Mouse (Mus musculus) MN1 (cell line): ENCODE measurements at regions not wholly inside any gene's neighbourhood (a gene's known extent, or its start where the extent isn't known, plus 50 kb on each side); places are given as distances from the start of the nearest gene placed in this dataset.
A peak's percentile ranks its signal among the peaks of the same experiment; 100 is the strongest.

Source experiments
- DNase-seq: peaks from one replicate; pipeline ENCODE4 v3.0.0-alpha.2; 2016; ENCODE audit warnings: low spot score

DNA sequence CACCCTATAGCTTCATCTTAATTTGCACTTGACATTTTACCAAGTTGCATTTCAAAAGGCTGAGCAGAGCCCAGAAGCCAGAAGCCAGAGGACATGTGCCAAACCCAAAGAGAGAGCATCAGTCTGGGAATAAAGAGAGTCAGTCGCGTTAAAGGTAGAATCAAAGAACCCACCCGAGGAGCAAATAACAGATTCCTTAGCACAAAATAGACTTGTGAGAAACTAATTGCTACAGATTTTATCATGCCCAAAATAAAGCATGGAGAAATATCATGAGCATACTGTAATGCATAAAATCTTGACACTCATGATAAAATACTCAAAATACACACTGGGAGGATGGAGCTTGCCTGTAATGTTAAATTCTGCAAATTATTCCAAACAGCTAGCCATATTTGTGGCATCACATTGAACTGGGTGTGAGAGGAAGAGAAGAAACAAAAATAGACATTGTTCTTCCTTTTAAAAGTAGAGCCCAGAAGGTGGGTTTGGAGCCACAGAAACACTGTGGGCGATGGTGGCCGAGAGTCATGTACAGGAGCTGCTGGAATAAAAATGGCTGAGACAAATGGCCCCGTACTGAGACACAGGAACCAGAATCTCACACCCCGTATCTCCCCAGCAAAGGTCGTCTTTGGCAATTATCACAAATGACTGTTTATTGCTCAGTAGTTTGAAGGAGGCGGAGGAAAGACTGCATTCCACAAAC is 317.2 kb downstream of the Klf6 start:
- DNase-seq = no peak

DNA sequence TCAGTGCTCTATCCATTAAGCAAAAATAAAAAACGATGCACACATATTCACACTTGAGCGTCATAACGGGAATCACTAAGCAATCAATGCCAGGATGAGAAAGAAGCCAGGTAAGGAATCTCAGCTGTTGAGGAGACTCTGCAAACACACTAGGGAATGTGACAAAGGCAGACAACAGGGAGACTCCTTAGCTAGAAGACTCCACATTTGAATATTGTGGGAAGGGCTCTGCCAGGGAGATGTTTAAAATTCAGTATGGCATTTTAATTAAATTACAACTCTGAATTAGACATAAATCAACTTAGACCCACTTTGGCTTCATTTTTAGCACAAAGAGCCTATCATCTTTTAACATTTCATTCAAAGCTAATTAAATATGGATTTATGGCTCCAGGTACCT is 327.9 kb downstream of the Klf6 start:
- no peak for DNase-seq

DNA sequence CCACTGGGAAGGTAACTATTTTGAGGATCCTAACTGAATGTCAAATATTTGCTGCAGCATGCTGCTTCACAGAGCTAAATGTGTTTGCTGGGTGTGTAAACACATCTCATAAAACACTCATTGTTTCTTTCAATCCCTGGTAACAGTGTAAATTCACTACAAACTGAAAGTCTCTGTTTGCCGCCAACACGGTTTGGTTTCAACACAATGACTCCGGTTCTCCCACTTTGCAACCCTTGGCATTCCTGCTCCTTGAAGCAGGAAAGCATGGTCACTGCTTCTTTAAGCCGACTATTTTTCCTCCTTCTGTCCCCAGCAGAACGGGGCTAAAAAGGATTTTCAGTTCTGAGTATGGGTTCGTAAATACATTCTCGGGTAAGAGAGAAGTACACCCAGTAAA is 328.3 kb downstream of the Klf6 start:
- no peak for DNase-seq

DNA sequence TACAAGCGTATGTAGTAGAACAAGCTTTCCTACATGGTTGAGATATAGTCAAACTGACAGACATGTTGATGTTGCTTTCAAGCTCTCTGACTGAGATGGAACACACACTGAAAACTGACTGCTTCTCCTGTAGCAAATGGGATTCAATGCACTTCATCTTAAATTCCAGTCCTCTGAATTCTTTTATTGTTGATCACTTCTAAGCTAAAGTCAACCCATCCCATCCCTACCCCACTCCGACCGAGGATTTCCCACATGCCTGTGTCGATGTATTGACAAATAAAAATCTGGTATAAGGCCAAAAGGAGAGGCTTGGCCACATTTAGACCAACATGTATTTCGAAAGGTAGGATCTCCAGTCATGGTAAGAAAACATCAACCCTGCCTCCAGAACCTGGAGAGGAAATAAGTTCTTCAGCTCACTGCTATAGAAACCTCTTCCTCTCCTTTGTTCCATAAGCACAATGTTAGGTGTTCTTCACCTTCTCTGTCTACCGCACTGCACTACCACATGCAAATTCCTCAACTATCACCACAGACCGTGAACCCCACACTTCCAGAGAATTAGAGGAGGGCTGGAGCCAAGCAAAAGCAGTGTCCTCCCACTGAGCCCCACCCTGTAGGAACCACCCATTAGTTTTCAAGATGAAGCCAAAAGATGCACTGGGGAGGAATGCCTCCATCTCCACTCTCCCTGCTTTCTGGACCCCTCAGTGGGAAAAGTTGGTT is 330.1 kb downstream of the Klf6 start:
- DNase-seq = no peak

DNA sequence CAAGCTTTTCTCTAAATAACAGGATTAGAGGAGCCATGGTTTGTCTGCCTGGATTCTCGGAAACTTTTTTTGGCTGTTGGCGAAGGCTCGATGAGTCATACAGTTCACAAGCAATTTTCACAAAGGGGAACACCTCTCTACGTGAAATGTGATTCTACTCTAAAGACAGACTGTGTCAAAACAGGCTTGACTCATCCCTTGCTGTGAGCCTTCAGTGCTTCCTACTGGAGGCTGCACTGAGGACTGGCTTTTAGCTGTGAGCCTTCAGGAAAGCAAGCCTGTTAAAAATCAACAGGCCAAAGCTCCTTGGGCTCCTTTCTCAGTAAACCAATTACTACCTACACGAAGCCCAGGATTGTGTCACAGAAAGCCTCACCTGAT is 330.6 kb downstream of the Klf6 start:
- DNase-seq = peak; percentile 58

DNA sequence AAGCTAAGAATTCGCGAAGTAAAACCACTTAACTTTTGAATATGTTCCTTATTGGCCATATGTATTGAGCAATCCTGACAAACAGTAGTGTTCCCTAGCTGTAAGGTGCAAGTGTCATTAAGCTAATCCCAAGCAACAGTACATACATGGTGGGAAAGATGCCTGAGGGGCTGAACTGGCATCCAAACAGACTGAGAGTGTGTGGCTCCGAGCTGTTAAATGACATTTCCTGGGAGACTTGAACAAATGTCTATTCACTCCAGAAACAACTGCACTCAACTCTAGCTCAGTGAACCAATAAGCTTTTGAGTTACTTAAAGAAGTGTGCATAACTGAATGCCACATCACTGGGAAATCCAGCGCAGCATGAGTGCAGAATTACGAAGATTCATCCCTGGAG is 335.4 kb downstream of the Klf6 start:
- DNase-seq = no peak

DNA sequence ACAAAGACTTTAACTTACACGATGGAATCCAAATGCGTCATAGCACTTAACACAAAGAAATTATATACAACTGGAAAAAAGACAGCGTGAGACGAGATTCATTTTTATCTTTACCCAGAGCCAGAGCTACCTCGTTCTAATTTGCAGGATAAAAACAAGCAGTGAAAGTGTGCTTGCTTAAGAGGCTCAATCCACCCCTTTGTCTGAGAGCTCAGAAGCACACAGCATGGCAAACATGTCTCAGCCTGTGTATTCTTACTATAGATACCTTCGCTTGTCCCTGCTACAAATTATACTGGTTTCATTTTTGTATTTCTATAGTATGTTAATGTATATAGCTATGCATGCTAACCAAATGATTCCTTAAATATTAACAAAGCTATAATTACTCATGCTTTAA is 337.8 kb downstream of the Klf6 start:
- DNase-seq = no peak

DNA sequence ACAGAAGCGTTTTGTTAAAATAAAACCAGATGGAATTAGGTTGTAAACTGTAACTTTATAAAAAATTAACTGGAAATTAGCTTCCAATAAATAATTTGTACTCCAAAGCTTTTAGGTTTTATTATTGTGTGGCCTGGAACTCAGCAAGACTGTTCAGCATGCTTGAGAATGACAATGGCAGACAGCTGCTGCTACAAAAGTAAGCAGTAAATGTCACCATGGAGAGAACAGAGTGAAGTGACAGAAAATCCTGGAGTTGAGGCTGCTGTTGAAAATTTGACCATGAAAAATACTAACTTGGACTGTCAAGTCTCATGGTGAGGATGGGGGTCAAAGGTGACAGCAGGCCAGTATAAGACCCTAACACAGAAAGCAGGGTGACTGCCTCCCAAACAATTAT is 340.2 kb downstream of the Klf6 start:
- no peak for DNase-seq

DNA sequence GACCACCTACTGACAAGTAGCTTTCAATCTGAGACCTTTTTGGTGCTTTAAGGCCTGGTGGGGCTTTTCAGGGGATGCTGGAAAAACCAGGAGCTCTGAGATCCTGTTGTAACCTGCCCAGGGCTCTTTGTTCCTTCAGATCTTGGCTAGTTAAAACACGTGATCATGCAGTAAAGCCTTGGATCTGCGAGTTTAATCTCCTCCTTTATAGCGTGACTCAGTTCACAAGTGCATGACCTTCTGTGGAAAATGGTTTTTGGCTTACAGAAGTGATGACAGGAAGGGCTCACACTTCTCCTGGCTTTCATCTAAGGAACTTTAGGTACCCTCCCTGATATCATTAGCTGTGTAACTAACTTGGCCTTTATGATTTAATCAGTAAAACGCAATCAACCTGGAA is 343.1 kb upstream of the Pitrm1 start:
- DNase-seq = no peak

DNA sequence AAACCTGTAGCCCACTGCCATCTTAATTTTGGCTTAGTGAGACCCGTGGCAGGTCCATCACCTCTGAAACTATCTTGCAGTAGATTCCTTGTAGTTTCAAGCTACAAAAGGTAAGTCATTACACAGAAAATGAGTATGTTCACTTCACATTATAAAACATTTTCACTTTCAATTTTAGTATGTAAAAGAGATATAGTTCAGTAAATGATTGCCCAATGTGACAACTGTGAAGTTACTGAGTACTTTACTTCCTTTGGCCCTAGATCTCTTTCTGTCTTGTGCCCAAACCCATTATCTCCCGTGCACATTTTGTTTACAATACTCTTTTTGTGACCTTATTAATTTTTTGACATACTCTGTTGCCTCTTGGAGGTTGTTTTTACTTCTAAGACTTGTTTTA is 335.4 kb upstream of the Pitrm1 start:
- DNase-seq = no peak

DNA sequence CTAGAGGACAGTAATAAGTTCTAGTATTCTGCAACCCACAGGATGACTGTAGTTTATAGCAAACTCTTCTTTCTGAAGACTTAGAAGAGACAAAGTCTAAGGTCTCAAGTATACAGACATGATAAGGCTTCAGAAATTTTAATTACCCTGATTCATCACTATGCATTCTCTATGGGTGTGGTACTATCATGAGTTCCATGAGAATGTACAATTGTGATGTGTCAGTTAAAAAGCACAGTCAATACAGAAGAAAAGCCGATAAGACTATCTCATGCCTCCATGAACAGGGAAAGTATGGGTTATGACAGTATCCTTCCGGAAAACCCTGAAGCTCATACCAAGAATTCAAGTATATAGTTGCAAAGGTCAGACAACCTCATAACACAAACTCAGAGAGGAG is 333.8 kb upstream of the Pitrm1 start:
- DNase-seq = no peak

DNA sequence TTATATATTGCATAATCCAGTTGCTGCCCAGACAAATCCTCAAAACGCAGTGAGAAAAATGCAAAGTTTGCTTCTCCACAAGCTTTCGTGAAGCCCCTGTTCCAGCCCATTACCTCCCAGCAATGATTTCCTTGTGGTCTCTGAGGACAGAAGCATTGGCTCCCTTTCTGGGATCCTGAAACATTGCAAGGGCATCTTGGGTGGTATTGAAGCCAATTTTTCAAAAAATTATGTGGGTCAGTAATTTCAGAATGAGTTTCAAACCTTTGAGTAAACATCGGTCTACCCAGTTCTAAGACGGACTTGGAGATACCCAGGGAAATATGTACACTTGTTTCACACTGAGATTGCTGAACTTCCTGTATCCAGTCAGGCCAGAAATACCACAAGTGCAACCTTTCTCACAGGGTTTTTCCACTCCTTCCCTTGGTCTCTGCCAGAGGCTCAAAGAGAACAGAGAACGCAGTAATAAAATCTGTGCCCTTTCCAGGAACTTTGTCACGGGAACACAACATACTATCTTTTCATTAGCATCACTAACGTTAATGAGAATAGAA is 321.8 kb upstream of the Pitrm1 start:
- no peak for DNase-seq

DNA sequence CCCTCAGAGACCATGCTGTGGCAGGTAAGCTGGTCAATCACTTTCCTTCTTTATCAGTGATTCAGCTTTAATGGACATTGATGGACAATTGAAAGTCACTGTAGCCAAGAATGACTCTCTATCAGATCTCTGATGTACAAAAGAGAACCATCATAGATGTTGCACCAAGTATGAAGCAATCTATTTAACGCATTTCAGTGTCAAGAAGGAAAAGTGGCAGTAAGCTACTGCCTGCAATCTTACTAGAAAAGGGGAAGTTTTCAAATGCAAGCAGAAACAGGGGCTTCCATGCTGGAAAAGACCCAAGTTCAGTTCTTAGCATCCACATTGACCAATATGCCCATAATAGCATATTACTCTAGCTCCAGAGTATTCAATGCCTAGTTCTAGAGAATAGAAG is 319.7 kb upstream of the Pitrm1 start:
- DNase-seq = no peak

DNA sequence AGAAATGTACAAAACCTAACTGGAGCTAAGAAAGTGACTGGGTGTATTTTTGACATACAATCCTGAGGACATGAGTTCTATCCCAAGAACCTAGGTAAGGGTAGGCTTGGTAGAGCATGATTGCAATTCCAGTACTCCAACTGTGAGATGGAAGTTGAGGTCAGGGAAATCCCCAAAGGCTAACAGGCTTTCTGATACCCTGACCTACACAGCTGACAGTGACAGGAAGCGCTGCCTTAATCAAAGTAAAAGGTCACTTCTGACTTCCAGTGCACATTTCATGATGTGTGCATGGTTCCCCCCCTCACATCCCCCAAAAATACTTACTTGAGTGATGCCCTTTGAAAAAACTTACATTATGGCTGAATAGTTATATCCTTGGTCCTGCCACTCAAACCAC is 312.6 kb upstream of the Pitrm1 start:
- no peak for DNase-seq

DNA sequence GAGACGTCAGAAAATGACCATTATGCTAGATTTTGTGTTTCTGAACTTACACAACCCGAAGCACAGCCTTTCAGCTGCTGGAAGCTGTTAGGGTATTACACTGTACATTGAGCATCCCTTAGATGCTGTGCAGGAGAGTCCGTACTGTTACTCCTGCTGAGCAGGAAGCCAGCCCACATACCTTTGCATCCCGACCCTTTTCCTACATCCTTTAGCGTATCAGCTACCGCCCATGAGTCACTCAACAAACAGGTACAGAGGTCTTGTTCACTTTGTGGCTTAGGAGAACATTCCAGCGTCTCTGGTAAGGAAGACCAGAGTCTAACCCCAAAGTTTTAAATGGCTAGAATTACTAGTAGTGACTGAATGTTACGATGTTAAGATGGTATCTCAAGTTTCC is 311.4 kb upstream of the Pitrm1 start:
- DNase-seq = no peak

DNA sequence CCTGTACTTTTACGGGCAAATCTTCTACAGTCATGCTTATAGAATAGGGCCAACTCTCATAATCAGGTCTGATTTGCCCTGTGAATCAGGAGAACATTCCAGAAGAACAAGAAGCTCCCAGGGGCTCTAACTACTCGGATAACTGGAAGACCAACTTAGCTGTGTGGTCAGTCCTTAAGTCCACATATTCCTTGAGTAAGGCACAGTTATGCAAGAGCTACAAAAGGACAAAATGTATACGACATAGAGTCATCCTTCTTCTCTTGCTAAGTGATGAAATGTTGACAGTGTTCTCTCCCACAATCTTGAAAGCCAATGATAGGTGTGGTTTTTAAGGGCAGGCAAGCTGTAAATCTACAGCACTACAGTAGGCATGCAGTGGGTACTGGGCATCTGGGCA is 310.7 kb upstream of the Pitrm1 start:
- DNase-seq = no peak

DNA sequence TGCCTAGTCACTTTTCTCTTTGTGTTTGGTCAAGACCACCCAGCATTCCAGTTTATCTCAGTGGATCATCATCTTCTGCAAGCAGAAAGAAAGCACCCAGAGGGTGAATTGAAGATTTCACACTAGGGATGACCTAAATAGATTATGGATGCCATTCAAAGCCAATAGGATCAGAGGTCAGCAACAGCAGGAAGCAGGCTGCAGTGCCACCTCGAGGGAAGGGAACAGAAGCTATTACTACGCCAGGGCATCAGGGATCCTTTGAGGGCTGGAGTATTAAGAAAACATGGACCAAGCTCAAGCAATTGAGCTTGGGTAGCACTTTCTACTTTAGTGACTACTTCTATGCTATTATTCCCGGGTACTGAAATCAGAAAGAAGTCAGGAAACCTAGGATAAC is 307.1 kb upstream of the Pitrm1 start:
- no peak for DNase-seq

DNA sequence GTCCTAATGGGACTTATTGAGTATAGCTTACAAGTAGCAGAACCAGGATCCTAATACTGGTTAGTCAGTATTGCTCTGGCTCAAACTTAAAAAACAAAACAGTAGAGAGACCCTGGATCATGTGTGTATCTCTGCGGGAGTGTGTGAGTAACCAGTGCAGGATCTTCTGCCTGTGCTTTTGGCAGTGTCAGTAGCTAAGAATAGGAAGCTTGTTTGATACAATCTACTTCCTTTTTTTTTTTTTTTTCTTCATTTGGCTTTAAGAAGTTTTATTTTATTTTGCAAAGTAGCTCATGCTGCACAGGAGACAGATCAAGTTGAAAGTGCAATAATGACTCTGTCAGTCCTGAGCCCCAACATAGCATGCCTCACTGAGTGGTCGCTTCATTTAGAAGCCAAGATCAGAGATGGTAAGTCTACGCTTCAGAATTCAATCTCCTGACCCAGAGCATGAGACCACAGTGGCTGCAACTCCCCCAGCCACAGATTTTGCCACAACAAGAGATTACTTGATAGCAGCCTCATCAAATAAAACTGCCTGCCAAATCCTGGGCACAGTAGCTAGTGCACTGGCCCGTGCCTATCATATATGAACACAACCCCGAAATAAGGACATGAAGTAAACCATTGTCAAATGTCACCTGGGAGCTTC is 306.4 kb upstream of the Pitrm1 start:
- DNase-seq = no peak

DNA sequence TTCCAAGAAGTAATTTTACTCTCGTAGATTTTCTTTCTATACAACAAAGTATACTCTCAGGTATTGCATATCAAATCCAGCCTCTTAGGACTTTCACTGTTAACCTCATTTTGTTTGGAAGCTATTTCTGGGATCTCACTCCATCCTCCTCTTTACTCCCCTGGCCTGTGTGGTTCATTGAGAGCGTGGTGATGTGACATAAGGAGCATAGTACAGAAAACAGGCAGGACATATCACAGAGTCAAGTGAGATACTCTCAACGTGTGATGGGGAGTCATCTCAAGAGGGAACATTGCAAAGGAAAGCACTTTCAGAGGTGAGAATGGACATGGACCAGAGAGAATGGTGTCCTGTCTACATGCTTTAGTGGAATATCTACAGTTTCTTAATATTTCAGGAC is 297.8 kb upstream of the Pitrm1 start:
- no peak for DNase-seq

DNA sequence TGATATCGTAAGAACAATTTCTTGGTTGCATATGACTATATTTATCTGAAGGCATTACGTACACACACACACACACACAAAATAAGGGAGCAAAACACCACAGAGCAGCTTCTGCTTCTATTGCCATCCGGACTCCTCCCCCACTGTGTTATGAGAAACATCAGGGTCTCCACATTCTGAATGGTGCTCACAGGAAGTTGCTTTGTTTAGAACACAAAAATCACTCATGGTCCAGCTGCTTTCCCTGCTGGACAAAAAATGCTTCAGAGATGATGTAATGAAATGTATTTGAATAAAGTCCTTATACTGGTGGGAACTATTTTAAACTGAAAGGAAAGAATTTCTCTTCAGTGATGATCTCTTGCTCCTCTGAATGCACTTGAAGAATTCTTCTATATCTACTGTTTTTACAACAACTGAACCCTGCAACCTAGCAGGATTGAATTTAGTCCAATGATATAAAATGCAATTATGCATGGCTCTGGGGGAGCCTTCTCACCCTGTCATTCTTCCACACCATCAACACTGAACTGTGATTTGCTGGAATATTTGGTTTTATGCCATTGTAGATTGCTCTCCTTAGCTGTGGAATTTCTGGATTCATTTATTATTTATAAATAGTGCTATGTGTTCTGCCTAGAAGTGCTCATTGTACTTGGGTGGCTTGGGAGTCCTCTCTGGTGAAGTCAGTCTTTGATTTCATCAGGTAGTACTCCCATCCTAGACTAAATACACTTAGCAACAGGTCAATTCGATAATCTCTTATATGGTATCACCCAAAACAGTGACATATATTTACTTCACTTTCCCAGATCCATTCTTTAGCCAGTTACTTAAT is 296.7 kb upstream of the Pitrm1 start:
- no peak for DNase-seq

DNA sequence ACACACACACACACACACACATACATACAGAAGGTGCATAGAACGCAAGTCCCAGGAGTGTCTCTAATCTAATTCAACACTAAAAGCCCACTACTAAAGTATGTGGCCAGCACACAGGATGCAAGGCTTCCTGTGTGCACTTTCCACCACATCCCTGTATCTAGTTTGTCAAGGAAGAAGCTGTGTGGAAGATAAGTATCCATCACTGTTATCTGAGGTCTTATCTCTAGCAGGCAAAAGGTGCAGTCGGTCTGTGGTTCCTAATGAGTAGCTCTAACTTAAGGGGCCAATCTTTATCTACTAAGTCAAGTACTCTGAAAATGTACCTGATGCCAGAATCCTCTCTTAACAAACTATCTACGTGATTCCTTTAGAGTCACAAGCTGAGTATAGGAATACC is 295.8 kb upstream of the Pitrm1 start:
- no peak for DNase-seq

DNA sequence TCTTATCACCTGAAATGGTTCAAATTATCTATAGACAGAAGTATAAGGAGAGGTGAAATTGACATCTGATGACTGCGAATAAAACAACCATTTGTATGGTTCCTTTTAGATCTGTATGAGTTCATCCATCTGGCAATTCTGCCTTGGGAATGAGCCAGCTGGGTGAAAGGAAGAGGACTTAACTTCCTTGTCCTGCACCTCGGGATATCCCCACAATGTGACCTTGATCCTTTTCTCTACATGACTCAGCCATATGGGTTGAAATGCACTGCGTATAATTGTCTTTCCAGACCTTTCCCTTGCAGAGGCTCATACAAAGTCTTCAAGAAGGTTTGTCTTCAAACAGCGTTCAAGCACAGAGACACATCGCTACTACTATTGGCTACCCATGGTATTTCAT is 292.6 kb upstream of the Pitrm1 start:
- DNase-seq = no peak
